Mouse (Mus musculus) c-Kit-positive CD71-negative TER-119-negative erythroid progenitor cells, embryonic 14.5 days (primary cell): Measurements from ENCODE around the gene Mypn.

Experiments
- DNase-seq: peaks from one replicate; pipeline ENCODE4 v3.0.0-alpha.2; 2013; ENCODE audit warnings: low read depth

Mypn gene

DNA sequence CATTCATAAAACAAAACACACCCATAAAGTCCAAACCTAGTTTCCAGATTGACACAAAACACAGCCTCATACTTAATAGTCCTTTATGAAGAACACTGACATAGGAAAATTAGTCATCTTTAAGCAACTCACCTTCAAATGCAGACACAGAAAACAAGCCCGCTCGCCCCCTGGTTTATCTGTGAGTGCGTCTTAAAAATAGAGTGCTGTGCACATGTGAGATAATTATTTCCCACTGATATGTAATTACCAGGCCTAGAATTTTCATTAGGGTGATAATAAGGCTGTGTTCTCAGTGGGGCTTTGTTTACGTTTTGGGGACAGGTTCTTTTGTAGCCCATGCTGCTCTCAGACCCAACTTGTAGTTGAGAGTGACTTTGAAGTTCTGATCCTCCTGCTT, 4.7 kb downstream of the Mypn start:
- DNase-seq = no peak

DNA sequence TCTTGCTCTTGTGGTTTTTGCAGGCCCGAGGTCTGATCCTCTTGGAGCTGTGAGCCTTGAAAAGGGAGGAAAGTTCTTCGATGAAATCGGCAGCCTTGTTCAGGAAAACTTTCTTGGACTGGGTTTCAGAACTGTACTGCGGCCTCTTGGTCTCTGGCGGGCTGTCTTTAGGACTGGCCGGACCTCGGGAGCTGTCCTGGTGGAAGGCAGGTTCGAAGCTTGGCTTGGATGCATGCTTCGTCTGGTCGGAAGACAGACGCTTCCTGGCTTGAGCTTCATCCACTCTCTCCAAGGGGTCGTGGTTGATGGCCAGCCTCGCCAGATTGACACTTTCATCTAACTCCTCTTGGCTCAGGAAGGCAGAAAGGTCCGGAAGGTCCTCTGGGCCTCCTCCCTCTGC, 11.0 kb downstream of the Mypn start:
- no peak for DNase-seq

DNA sequence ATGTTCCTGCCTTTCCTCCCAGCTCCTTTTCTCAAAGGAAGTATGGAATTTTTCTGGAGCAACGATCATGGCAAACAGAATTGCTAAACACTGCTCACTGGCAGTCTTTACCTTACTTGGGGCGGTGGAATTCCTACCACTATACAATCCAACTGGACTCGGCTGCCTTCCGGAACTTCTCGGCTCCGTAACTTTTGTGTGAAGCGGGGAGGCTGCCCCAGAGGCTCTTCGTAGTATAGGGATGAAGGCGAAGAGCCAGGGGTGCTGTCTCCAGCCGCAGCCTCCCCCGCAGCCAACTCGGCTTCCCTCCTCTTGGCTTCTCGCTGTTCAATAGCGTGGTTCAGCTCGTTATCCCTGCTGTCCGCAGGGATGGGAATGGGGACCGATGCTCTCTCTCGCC, 11.5 kb downstream of the Mypn start:
- no peak for DNase-seq

DNA sequence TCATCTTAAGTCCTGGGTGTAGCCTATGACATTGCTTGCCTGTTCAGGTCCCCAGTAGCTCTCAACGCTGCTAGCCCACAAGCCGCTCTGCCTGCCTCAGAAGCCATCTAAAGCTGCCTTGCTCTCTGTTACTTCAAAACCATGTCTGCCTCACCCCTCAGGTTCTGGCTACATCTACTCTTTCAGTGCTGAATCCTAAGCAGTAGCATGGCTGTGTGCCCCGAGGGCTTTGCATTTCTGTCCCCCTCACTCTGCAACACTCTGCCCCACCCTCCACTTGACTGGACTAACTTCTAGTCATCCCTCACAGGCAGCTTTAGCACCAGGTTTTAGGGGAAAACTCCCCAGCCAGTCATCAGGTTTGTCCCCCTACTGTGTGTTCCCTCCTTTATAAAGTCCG, 19.3 kb downstream of the Mypn start:
- no peak for DNase-seq

DNA sequence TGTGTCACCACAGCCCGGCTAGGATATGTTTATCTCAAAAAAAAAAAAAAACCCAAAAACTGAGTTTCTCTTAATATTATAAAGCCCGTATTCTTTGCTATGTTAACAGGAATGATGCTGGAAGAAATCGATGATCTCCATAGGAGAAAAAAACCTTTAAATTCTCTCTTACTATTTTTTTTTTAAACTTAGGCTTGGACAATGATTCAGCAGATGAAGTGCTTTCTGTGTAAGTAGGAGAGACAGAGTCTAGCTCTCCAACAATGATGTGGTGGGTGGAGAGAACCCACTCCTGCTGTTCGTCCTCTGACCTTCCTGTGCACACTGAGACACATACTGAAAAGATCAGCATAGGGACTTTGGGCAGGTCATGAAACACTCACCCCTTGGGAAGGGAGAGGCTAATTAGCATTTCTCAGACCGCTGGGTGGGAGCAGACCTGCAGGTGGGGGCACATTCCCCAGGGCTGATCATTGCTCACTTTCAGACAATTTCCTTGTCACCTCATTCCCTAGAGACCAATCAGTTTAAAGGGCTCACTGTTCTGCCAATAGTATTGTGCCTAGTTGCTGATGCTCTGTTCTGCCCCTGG, 21.5 kb downstream of the Mypn start:
- no peak for DNase-seq

DNA sequence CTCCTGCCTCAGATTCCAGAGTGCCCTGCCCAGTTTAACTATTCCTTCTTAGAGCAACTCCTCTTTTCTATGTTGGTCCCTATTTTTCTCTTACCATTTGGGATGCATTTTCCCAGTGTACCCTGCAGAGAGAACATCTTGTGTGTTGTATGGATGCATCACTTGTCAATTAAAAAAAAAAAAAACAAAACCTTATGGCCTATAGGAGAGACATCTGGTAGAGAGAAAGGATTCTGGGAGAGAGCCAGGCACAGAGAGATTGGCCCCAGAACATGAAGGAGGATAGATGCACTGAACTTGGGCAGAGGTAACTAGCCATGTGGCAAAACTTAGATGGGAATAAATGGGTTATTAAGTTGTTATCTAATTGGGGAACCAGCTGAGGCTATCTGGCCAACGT, 22.6 kb downstream of the Mypn start:
- DNase-seq = no peak

DNA sequence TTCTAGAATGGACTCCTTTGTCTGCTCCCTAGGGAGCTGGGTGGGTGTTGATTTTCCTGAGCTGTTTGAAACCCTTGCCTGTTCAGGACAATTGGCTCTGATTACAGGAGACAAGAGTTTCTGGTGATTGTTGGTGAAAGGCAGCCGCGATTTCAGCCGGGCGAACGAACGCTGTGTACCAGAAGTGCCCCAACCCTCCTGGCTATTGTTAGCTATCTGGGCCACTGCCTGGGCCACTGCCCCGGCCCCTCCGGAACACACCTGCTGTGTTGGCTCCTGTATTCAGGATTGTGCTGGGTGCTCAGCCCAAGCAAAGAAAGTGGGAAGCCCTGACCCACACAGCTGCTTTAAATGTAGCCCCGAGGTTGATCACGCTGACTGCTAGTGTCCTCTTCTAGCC, 24.2 kb downstream of the Mypn start:
- DNase-seq = no peak

DNA sequence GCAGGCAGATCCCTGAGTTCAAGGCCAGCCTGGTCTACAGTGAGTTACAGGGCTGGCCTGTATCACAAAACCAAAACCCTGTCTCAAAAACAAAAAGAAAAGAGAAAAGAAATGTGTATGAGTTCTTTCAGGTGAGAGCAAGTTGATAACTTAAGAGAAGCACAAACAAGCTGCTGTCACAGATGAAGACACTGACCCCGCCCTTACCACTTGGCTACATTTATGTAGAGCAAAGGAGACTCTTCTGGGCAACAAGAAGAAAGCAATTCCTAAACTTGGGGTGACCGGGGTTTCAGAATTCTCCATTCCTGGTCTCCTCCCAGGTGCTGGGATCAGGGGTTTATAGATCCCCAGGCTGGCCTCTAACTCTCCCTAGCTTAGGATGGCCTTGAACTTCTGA, 25.4 kb downstream of the Mypn start:
- no peak for DNase-seq

DNA sequence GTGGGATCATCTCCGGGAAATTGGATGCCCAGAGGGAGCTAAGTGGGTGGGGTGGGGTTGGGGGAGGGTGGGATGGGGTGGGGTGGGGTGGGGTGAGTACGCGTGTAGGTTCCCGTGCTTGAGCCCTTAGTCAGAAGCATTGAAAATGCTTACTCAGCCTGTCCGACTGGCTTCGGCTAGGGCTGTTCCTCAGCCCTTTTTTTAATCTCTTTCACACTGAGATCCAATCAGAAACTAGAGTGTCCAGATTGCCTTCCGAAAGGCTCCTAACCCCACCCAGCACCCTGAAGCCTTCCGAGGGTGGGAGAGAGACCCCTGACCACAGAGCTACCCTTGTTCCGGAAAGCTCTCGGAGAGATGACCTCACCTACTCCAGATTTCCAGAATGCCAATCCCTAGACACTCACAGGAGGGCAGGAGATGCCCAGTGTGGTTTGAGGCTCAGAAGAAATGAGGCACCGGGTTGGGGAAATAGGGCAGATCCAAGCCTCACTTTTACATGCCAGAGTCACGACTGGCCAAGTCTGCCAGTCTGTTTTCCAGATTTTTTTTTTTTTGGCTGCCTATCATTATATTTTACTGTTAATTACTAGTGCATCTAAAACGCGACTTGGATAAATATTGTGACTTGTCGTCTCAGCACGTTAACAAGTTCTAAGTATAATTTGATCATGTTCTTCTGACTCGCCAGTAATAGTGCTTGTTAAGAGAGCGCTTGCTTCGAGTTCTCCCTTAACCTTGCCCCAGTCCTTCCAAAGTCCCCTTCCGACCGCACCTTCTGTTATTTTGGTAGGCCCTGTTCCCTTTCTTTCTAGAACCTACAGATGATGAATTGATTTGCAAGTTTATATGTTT, 26.2 kb downstream of the Mypn start:
- DNase-seq = no peak

DNA sequence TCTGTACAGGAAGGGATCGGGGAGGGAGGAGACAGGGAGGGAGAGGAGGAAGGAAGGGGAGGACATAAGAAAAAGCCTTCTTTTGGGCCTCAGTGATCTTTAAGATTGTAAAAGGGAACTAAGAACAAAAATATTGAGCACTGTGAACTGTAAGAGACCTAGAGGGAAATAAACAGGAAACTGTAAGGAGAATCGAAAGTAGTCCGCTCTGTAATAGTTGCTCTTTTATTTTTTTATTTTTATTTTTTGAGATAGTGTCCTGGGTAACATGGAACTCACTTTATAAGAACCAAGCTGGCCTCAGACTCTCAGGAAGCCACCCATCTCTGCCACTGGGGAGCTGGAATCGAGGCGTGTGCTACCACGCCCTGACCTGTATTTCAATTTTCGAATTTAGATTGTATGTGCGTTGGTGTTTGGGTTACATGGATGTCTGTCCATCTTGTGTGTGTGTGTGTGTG, 27.3 kb downstream of the Mypn start:
- no peak for DNase-seq

DNA sequence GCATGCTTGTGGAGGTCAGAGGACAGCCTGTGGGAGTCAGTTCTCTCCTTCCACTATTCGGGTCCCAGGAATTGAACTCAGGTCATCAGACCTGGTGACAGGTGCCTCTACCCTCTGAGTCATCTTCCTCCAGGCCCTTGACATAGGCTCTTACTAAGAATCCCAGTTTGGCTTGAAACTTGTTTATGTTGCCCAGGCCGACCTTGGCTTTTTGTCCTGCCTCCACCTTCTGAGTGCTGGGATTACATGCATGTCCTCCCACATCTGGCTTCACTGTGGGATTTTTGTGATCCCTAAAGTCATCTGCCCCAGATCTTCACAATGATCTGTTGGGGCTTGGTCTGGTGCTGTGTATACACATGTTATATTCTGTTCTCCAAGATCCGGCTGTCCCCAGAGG, 31.7 kb downstream of the Mypn start:
- DNase-seq = no peak

DNA sequence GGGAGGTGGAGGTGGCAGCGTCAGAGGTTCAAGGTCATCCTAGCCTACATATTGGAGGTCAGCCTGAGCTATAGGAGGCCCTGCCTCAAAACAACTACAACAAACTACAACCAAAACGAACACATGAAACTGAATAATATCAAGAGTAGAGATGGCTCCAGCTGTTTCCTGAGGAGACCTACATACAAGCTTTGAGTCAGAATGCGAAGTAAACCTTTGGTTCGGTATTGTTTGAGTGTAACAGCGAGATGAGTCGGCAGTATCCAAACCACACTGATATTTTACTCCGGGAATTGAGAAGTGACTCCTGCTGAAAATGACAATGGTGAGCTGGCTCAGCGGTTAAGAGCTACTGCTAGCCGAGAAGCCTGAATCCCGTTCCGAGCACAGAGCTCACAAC, 34.2 kb downstream of the Mypn start:
- DNase-seq = no peak

DNA sequence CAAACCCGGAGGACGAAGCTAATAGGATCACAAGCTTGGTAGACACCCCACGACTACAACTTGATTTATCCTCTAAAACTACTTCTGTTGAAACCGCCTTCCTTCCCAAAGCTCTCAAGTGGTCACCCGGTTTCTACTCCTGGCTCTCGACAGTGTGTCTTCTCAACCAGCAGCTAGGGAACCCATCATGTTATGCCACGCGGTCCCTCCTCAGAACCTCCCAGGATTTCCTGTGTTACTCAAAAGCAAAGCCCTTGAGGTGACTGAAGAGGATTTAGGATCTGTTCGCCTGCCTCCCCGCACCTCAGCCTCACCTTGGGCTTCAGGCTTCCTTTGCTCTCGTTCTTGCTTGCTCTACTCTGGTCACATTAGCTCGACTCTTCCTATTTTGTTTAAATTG, 35.6 kb downstream of the Mypn start:
- no peak for DNase-seq

DNA sequence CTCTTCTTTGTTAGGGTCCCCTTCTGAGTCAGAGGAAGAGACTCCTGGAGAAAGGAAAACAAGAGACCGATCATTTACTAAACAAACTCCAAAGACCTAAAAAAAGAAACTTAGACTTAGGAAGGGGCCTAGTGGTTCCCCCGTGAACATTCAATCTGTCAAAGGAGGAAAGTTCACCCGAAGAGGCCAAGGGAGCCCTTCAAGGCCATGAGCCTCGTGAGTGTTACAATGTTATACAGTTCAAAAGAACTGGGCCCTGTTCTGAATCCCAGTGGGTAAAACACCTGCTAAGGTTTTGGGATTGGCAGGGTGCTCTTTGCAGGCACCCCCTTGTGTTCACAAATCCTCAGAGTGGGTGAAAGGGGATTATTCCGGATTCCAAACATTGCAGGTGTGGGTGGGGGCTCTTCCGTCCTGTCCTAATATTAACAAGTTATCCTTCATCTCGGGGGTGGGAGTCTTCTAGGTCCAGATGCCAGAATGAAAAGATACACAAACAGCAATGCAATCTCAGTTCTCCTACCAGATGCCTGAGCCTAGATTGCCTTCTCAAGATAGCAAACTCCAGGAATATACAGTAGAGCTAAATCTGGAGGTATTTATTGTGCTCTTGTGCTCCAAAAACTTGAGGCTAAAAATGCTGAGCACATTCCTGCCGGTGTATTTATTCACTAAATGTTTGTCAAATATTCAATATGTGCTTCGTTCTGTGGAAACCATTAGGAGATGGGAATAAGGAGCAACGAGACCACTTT, 36.3 kb downstream of the Mypn start:
- no peak for DNase-seq

DNA sequence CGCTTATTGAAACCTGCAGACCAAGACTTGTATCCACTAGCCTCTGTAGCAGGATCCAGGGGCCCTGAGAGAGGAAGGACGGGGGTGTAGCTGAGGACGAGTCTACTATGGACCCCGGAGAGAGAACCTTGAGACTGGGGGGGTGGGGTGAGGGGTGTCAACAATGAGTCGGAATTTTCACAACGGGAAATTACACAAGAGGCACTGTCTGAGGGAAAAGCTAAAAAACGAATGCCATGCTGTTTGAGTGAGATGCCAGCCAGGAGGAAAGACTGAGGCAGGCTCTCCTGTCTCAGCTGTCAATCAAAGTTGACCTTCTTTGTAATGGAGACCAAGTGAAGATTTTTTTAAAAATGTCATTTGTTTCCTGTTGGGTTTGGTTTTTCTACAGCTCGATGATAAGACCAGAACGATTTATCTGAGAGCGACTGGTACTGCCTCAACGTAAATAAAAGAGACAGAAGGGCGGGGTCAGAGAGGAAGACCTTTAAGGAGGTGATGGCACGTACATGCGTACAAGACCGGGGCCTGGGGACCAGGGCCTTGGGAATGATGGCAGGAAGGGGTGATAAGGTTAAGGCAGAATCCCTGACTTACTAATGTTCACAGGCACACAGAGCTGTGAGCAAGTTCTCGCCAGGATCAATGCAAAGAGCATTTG, 37.9 kb downstream of the Mypn start:
- peak; percentile 18 for DNase-seq

DNA sequence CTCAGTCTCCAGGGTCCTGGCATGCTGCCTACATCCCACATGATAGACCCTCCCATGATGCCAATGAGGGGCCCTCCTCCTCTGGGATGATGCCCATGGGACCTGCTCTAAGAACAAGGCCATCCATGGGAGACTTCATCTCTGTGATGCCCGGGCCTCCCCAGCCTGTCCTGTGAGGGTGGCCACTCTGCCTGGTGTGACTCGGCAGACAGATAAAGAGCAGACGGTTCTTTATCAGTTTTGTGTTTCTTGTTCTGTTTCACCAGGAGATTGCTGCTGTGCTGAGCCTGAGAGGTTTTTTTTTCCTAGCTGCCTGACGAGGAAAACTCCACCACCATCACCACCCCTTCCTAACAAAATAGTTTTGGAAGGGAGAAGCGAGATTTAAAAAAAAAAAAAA, 42.5 kb downstream of the Mypn start:
- DNase-seq = no peak

DNA sequence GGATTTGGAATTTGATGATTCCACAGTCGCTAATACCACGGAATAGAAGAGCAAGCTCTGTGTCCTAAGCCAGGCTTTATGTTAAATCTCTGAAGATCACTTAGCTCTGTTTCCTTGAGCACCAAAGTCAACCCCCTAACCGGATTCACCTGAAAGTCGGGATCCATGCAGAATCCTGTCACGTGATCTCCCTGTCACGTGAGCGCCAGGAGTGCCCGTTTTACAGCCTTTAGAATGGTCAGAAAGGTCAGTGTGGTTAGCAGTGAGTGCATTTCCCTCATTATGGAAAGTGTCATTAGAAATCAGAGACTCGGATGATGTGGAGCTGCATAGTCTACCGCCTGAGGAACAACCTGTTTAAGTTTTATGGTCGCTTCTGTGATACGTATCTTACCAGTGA, 43.1 kb downstream of the Mypn start:
- no peak for DNase-seq

DNA sequence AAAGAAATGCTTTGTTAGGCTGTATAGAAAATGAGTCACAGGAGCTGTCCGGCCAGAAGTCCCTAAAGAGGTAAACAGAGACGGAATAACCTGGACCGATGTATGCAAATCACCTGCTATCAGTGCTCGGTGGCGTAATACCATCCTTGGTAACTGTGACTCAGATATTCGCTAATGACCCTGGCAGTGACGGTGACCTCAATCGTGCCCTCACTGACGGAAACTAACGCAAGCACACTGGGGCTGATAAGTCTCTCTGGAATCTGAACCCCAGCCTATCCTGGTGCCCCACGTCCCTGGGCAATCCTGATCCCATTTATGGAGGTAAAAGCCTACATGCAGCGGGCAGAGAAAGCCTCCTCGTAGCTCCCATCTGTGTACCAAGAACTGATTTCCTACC, 45.6 kb downstream of the Mypn start:
- no peak for DNase-seq

DNA sequence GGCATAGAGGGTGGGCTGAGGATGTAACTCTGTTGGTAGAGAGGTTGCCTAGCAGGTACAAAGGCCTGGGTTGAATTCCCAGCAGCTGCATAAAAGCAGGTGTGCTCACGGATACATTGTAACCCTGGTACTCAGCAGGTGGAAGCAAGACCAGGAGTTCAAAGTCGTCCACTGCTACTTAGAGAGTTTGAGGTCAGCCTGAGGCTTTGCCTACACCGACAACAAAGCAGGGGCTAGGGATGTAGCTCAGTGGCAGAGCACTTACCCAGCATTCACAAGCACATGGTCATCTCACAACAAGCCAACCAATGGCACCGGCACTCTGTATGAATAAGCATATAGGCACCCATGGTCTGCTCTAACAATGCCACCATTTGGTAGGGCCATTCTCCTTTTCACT, 46.3 kb downstream of the Mypn start:
- DNase-seq = no peak

DNA sequence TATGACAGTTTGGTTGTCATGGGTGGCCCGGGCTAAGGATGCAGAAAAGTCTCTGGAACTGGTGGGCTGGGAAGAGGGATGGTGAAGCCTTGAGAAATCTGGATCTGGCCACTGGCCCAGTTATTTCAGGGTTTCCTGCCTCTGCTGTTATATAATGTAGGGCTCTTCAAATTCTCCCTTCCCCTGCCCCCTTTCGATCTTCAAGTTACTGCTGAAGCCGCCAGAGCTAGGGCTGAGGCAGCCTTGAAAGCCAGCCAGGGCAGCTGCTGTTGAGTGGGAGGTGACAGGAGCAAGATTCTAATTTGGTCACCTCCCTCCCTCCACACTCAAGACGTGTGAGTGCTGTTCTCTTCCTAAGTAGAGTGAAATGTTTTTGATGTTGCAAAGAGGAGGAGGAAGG, 46.8 kb downstream of the Mypn start:
- DNase-seq = no peak

DNA sequence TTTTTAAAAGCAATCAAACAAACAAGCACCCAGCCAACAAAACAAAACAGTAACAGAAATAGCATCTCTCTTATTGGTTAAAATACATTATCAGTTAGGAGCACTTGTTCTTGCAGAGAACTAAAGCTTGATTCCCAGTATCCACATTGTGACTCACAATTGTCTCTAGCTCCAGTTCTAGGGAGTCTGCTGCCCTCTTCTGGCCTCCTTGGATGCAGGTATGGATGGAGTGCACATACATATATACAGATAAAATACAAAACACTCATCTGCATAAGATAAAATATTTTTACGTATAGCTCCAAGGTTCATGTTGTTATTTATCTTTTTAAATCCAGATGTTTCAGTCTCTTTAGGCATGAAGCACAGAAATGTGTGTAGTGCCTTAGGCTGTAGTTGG, 47.4 kb downstream of the Mypn start:
- DNase-seq = no peak

DNA sequence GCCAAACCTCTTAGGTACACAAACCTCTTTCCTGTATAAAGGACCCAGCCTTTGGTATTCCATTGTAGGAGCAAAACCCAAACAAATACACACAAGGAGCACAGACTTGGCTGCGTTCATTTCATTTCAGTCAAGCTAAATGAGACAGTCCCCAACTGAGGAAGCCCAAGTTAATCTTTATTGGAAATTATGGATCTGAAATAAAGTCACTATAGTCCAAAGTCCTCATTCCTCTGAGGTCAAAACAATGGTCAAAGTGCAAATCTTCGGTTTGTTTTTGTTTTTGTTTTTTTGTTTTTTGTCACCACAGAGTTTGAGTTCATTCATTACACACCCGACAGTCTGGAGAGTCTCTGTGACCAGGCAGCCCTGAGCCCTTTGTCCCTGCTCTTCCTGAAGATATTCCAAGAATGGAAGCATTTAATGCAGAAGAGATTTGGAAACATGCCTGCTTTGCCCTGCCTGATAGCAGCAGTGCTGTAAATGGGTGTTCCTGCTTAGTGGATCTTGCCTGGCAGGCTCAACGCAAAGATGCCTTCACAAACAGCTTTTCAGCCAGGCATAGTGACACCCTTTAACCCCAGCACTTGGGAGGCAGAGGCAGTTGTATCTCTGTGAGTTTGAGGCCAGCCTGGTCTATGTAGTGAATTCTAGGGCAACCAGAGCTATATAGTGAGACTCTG, 47.9 kb downstream of the Mypn start:
- no peak for DNase-seq
